Mouse (Mus musculus) stomach, postnatal 0 days (tissue): ENCODE results near the gene Cbx6.

Experiments used
- CTCF ChIP-seq: IDR thresholded peaks from 2 replicates; pipeline ENCODE4 v1.5.1; 2016; ENCODE audit warnings: antibody characterized with exemption, low read depth, mild to moderate bottlenecking, moderate library complexity
- EP300 ChIP-seq: optimal IDR thresholded peaks from 2 replicates; pipeline ENCODE3; 2016; ENCODE audit warnings: antibody characterized with exemption

DNA sequence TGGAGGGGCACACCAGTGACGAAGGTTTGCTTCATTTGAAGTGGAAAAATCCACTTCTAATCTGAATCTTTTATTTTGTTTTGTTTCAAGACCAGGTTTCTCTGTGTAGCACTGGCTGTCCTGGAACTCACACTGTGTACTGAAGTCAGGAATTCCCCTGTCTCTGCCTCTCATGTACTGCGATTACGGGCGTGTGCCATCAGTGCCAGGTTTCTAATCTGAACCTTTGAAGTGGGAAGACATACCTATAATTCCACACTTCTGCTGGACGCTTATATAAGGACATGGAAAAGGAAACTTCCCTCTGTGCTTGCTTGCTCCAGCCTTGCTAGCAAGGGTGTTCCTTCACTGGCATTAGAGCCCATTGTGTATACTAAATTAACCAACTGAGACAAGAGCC lies 24.5 kb upstream of the Cbx6 start:
- TF ChIP-seq CTCF, result no peak
- no peak for TF ChIP-seq EP300
